Mouse (Mus musculus): ENCODE data around the gene Ube2n. TPM values are rescaled to one million over a fixed set of nuclear protein-coding genes. Genes with fewer than 3 reads are reported as not detected.

Gene Ube2n
- total and polyA plus RNA-seq, 3 experiments: 80.6 to 571 (median 212) TPM

Other genes starting within 250 kb of the Ube2n start
- 1.9 and 2.5 TPM in 2 replicates for gene Cradd, start 191.0 kb upstream of the Ube2n start, total RNA-seq (2012; rRNA removed)
- 1 to 10 TPM in 1 of 2 experiments, not detected in 1; 9.0 TPM for gene Cradd, start 191.0 kb upstream of the Ube2n start, polyA plus RNA-seq (2012; ENCODE audit: insufficient read depth in 1 of 2, insufficient read length in 2 of 2, low read depth in 1 of 2, low replicate concordance in 2 of 2, missing spikeins in 1 of 2)
- 16.0 and 16.5 TPM in 2 replicates for gene Socs2, start 98.0 kb upstream of the Ube2n start, total RNA-seq (2012; rRNA removed)
- 10 to 100 TPM in 1 of 2 experiments, not detected in 1; 24.9 TPM for gene Socs2, start 98.0 kb upstream of the Ube2n start, polyA plus RNA-seq (2012; ENCODE audit: insufficient read depth in 1 of 2, insufficient read length in 2 of 2, low read depth in 1 of 2, low replicate concordance in 2 of 2, missing spikeins in 1 of 2)
- 187 and 212 TPM in 2 replicates for gene Mrpl42, start 13.2 kb upstream of the Ube2n start, total RNA-seq (2012; rRNA removed)
- 1,000 to 10,000 TPM in 1 of 2 experiments, 100 to 1,000 TPM in 1; 298 to 1,026 TPM for gene Mrpl42, start 13.2 kb upstream of the Ube2n start, polyA plus RNA-seq (2012; ENCODE audit: insufficient read depth in 1 of 2, insufficient read length in 2 of 2, low read depth in 1 of 2, low replicate concordance in 2 of 2, missing spikeins in 1 of 2)
- 21.1 and 26.6 TPM in 2 replicates for gene Nudt4, start 49.0 kb downstream of the Ube2n start, total RNA-seq (2012; rRNA removed)
- 10 to 100 TPM in 1 of 2 experiments, not detected in 1; 35.7 TPM for gene Nudt4, start 49.0 kb downstream of the Ube2n start, polyA plus RNA-seq (2012; ENCODE audit: insufficient read depth in 1 of 2, insufficient read length in 2 of 2, low read depth in 1 of 2, low replicate concordance in 2 of 2, missing spikeins in 1 of 2)
- gene Anapc15-ps, start 158.3 kb downstream of the Ube2n start, total RNA-seq (2012; rRNA removed): not detected in 2 replicates
- under 1 TPM in 1 of 2 experiments, not detected in 1; 0.31 TPM for gene Anapc15-ps, start 158.3 kb downstream of the Ube2n start, polyA plus RNA-seq (2012; ENCODE audit: insufficient read depth in 1 of 2, insufficient read length in 2 of 2, low read depth in 1 of 2, low replicate concordance in 2 of 2, missing spikeins in 1 of 2)

All from MEL (cell line).